Comparison of ENCODE assay signal across 21 mouse cellular contexts in the genomic region with DNA sequence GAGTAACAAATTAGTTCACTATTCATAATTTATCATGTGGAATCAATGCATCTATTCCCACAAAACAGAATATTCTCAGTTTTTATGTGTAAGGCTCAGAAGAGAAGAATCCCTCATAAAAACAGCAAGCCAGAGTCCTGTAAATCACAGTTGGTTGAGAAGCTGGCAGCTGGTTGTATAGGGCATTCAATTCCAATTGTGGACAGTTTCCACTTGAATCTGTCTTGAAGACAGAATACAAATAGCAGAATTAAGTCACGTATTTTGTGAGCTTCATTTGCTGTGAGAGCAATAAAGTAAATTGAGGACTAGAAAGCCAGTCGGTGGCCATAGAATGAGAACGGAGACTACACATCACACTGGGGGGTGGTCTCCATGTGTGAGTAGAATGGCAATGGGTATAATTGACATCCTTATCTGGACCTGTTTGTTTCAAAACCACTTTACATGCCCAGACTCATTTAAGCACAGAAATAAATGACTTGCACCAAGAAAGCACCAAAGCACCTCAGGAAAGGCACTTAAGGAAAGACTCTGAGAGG.
"Had no signal": no experiment of that assay in that cellular context is flagged by ENCODE, and none has a peak within 500 bp of the region (broad histone marks: within the 10 kb centered on the region; RNA-seq: fewer than 3 reads in every experiment).

No protein-coding gene starts in this region.

- H3K4me3 ChIP-seq: kidney, embryonic 15.5 days; limb, embryonic 12.5 days; limb, embryonic 15.5 days; midbrain, embryonic 12.5 days; midbrain, embryonic 15.5 days; stomach, embryonic 15.5 days had no signal

- H3K4me2 ChIP-seq: kidney, embryonic 15.5 days; limb, embryonic 12.5 days; limb, embryonic 15.5 days; liver, embryonic 11.5 days; lung, embryonic 14.5 days; midbrain, embryonic 12.5 days; midbrain, embryonic 15.5 days; stomach, embryonic 15.5 days had no signal

- DNase-seq: kidney, adult 11 months; kidney, adult 8-10 months; kidney, postnatal 10 days; kidney, postnatal 4 days; left cerebral cortex, postnatal 4 days; liver, postnatal 0 days; lung, embryonic 14.5 days; retina, postnatal 1 day; right cerebral cortex, postnatal 25 days; spleen, adult 18-20 months; thymus, postnatal 25 days had no signal

- H3K36me3 ChIP-seq: kidney, embryonic 15.5 days; limb, embryonic 12.5 days; limb, embryonic 15.5 days; midbrain, embryonic 12.5 days; midbrain, embryonic 15.5 days; stomach, embryonic 15.5 days had no signal

- ATAC-seq: liver, postnatal 0 days; lung, postnatal 0 days; midbrain, embryonic 15.5 days had no signal

- H3K9ac ChIP-seq: kidney, embryonic 15.5 days; limb, embryonic 12.5 days; limb, embryonic 15.5 days; liver, embryonic 14.5 days; liver, postnatal 0 days; lung, embryonic 14.5 days; midbrain, embryonic 12.5 days; midbrain, embryonic 15.5 days; stomach, embryonic 15.5 days had no signal

- H3K9me3 ChIP-seq: kidney, embryonic 15.5 days; limb, embryonic 12.5 days; limb, embryonic 15.5 days; midbrain, embryonic 12.5 days; midbrain, embryonic 15.5 days; stomach, embryonic 15.5 days had no signal

- H3K27ac ChIP-seq: kidney, embryonic 15.5 days; limb, embryonic 12.5 days; limb, embryonic 15.5 days; liver, embryonic 14.5 days; macrophage; midbrain, embryonic 12.5 days; midbrain, embryonic 15.5 days; stomach, embryonic 15.5 days had no signal

- H3K4me1 ChIP-seq: kidney, embryonic 15.5 days; limb, embryonic 12.5 days; midbrain, embryonic 12.5 days; midbrain, embryonic 15.5 days; stomach, embryonic 15.5 days had no signal

- H3K27me3 ChIP-seq: kidney, embryonic 15.5 days; limb, embryonic 12.5 days; limb, embryonic 15.5 days; midbrain, embryonic 12.5 days; midbrain, embryonic 15.5 days; stomach, embryonic 15.5 days had no signal
